Mouse (Mus musculus): ENCODE results near the gene Nudc. TPM values are rescaled to one million over a fixed set of nuclear protein-coding genes. Genes with fewer than 3 reads are reported as not detected.

The Nudc gene
- polyA plus RNA-seq, 1 experiment = 167 TPM

GRCm38 (mm10) chr4:133567251-133567650 lies 21.5 kb upstream of the Nudc start:
- DNase-seq (ENCODE audit: low read depth) = no peak
- no peak for TF ChIP-seq CTCF (IDR thresholded peaks at IDR 0.05; ENCODE audit: borderline replicate concordance, extremely low read depth, insufficient read depth, insufficient read length)
- no peak for TF ChIP-seq POLR2A (IDR thresholded peaks at IDR 0.05; ENCODE audit: borderline replicate concordance, extremely low read depth, insufficient read depth, insufficient read length, poor library complexity, severe bottlenecking)

DNA sequence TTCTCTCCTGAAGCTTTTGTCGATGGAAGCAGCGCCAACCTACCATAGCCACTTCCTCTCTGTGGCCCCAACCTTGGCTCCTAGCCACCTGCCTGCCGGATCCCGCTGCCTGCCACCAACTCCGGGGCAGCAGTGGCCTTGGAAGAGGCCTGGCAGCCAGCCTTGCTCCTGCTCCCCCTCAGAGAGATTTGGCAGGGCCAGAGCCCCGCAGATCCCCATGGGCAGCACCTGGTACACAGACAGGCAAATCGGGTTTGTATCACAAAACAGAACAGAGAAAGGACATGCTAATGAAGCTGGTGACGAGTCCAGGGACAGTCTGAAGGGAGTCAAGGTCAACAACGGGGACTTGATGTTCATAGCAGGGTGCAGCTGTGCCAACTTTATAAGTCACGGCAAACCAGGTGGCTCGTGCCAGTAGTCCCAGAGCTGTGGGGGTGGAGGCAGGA lies 17.4 kb upstream of the Nudc start:
- TF ChIP-seq CTCF (IDR thresholded peaks at IDR 0.05; ENCODE audit: borderline replicate concordance, extremely low read depth, insufficient read depth, insufficient read length) (no peak), POLR2A (IDR thresholded peaks at IDR 0.05; ENCODE audit: borderline replicate concordance, extremely low read depth, insufficient read depth, insufficient read length, poor library complexity, severe bottlenecking) (no peak)
- DNase-seq (ENCODE audit: low read depth) = peak; percentile 55

DNA sequence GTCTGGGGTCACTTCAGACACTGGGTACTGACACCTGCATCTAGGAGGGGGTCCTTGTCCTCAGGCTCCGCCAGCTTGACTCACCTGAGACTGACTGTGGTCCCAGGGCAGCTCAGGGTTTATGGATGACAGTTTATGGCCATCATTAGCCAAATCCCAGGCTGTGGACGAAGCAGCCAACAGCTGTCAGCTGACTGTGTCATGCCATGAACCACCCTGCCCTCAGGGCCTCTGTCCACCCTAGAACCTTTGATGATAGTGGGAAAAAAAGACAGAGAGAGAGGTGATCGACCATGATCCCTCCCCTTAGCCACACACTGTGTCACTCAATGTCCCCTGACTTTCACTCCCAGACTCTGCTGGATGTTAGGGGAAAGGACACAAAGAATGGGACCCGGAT lies 15.8 kb upstream of the Nudc start:
- no peak for DNase-seq (ENCODE audit: low read depth)
- no peak for TF ChIP-seq POLR2A (IDR thresholded peaks at IDR 0.05; ENCODE audit: borderline replicate concordance, extremely low read depth, insufficient read depth, insufficient read length, poor library complexity, severe bottlenecking)
- no peak for TF ChIP-seq CTCF (IDR thresholded peaks at IDR 0.05; ENCODE audit: borderline replicate concordance, extremely low read depth, insufficient read depth, insufficient read length)

DNA sequence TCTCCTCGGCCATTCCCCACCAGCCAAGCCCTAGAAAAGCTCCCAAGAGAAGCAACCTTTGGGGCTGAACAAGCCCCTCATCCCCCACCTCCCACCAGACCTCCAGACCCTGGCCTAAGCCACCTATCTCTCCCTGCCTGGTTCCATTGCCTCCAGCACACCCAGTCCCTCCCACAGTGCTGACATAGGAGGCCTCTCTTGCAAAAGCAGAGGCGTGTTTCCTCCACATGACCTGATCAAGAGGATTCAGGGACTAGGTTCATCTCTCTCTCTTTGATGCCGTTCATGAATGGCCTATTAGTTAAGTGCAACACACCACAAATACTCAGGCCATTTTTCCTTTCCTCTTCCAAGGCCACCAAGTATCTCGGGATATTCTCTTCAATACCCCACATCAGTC lies 14.1 kb upstream of the Nudc start:
- no peak for DNase-seq (ENCODE audit: low read depth)
- TF ChIP-seq POLR2A (IDR thresholded peaks at IDR 0.05; ENCODE audit: borderline replicate concordance, extremely low read depth, insufficient read depth, insufficient read length, poor library complexity, severe bottlenecking) (no peak), CTCF (IDR thresholded peaks at IDR 0.05; ENCODE audit: borderline replicate concordance, extremely low read depth, insufficient read depth, insufficient read length) (no peak)

- DNase-seq (ENCODE audit: low read depth) = no peak
- TF ChIP-seq CTCF (IDR thresholded peaks at IDR 0.05; ENCODE audit: borderline replicate concordance, extremely low read depth, insufficient read depth, insufficient read length) = no peak
- no peak for TF ChIP-seq POLR2A (IDR thresholded peaks at IDR 0.05; ENCODE audit: borderline replicate concordance, extremely low read depth, insufficient read depth, insufficient read length, poor library complexity, severe bottlenecking)
Observed at GRCm38 (mm10) chr4:133557041-133557717, 11.4 kb upstream of the Nudc start.

GRCm38 (mm10) chr4:133553448-133554330 lies 7.9 kb upstream of the Nudc start:
- TF ChIP-seq CTCF (IDR thresholded peaks at IDR 0.05; ENCODE audit: borderline replicate concordance, extremely low read depth, insufficient read depth, insufficient read length) = no peak
- no peak for TF ChIP-seq POLR2A (IDR thresholded peaks at IDR 0.05; ENCODE audit: borderline replicate concordance, extremely low read depth, insufficient read depth, insufficient read length, poor library complexity, severe bottlenecking)
- DNase-seq (ENCODE audit: low read depth) = no peak

DNA sequence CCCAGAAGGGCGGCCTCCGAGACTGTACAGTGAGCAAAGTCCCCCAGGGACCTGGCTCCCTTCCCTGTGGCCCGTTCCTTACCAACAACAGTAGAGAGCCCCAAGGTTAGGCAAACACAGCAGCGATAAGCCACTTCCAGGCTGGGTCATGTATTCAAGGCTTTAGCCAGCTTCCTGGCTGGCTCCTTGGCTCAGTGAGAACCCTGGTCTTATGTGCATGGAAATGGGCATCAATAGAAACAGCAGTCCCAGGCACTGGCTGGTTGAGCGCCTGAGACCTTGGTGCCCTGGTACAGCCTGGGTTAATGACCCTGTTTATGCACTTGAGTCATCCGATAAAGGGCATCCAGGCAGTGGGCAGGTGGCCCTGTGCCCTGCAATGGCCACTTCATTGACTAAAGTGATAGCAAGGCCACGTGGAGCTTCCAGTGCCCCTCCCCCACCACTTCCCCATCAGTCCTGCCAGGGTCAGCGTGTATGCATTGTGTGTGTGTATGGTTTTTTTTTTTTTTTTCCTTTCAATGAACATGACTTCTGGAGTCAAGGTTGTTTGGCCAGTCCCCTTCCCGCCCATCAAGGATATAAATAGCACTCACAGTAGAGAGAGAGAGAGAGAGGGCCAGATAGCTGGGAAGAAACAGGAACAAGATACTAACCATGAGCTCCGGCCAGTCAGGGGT lies 7.1 kb upstream of the Nudc start, which contains the start of gene Nr0b2:
Gene Nr0b2 (plus strand): TSS at position 609 of the 680 bp plus-strand sequence.
- no peak for TF ChIP-seq CTCF (IDR thresholded peaks at IDR 0.05; ENCODE audit: borderline replicate concordance, extremely low read depth, insufficient read depth, insufficient read length)
- TF ChIP-seq POLR2A (IDR thresholded peaks at IDR 0.05; ENCODE audit: borderline replicate concordance, extremely low read depth, insufficient read depth, insufficient read length, poor library complexity, severe bottlenecking) = no peak
- no peak for DNase-seq (ENCODE audit: low read depth)

DNA sequence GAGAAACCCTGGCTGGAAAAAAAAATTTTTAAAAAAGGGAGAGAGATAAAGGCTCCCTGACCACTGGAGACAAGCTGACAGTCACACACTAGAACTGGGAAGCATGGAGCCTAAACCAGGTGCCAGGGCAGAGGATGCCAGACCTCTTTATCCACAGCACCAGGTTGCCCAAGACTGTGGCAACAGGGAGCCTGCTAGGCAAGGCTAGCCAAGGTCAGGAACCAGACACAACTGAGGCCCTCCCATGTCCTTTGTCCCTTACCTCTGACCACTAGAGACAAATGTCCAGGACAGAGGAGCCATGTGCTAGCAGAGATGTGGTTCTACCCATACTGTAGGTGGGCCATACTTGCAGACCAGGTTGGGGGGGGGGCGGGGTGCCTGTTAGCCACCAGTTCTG lies 6.2 kb upstream of the Nudc start:
- DNase-seq (ENCODE audit: low read depth) = no peak
- TF ChIP-seq CTCF (IDR thresholded peaks at IDR 0.05; ENCODE audit: borderline replicate concordance, extremely low read depth, insufficient read depth, insufficient read length) = no peak
- no peak for TF ChIP-seq POLR2A (IDR thresholded peaks at IDR 0.05; ENCODE audit: borderline replicate concordance, extremely low read depth, insufficient read depth, insufficient read length, poor library complexity, severe bottlenecking)

- DNase-seq (ENCODE audit: low read depth) = no peak
- TF ChIP-seq POLR2A (IDR thresholded peaks at IDR 0.05; ENCODE audit: borderline replicate concordance, extremely low read depth, insufficient read depth, insufficient read length, poor library complexity, severe bottlenecking) = no peak
- TF ChIP-seq CTCF (IDR thresholded peaks at IDR 0.05; ENCODE audit: borderline replicate concordance, extremely low read depth, insufficient read depth, insufficient read length) = no peak
Observed at GRCm38 (mm10) chr4:133536652-133537051, 9.1 kb downstream of the Nudc start.

DNA sequence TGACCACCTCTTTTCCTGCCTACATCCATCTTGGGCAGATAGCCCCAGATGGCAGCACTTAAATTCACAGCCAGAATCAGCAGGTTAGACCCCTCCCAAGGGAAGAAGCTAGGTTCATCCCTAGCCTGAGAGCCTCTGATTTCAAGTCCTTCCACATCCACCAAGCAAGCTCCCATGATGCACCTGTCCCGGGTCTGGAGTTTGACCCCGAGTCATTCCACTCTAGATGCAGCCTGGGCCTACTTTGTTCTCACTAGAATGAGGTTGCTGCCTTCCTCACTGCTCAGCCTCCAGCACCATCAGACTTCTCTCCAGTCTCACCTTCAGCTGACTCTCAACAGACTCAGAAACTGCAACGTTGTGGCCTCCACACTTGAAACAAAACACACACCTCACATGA lies 9.7 kb downstream of the Nudc start:
- no peak for DNase-seq (ENCODE audit: low read depth)
- no peak for TF ChIP-seq CTCF (IDR thresholded peaks at IDR 0.05; ENCODE audit: borderline replicate concordance, extremely low read depth, insufficient read depth, insufficient read length)
- no peak for TF ChIP-seq POLR2A (IDR thresholded peaks at IDR 0.05; ENCODE audit: borderline replicate concordance, extremely low read depth, insufficient read depth, insufficient read length, poor library complexity, severe bottlenecking)

DNA sequence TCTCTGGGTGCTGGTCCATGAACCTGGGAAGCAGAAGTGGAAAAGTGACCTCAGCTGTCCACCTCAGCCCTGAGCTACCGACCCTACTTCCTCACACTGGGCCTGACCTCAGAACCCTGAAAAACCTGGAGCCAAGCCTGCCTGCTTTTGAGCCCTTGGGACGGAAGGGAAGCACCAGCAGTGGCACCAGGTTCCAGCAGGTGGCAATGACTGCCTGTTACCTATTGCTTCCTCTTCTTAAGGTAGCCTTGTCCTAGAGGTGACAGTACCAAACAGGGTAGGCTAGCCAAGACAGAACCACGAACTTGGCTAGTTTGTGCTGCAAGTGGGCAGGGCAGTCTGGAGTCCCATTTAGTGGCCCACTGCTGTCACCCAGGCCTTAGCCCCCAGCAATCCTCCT lies 13.0 kb downstream of the Nudc start:
- no peak for DNase-seq (ENCODE audit: low read depth)
- TF ChIP-seq POLR2A (IDR thresholded peaks at IDR 0.05; ENCODE audit: borderline replicate concordance, extremely low read depth, insufficient read depth, insufficient read length, poor library complexity, severe bottlenecking) = no peak
- TF ChIP-seq CTCF (IDR thresholded peaks at IDR 0.05; ENCODE audit: borderline replicate concordance, extremely low read depth, insufficient read depth, insufficient read length) = no peak
